Mouse (Mus musculus): ENCODE results near the gene Slc1a2.

GRCm38 (mm10) chr2:102700695-102701094 lies 42.2 kb downstream of the Slc1a2 start:
- no peak for TF ChIP-seq CTCF (IDR thresholded peaks at IDR 0.05; ENCODE audit: low read depth, low read length)
- TF ChIP-seq POLR2A (IDR thresholded peaks at IDR 0.05; ENCODE audit: extremely low read depth, insufficient read depth, low read length), result no peak

Data from liver, adult 2 months (tissue).